Mouse (Mus musculus) liver, embryonic 14.5 days (tissue): Measurements from ENCODE around the gene Mbd6.

Source experiments
- CTCF ChIP-seq: IDR thresholded peaks from 2 replicates; pipeline ENCODE4 v1.5.1; 2016; ENCODE audit warnings: antibody characterized with exemption, low read depth, control low read depth
- EP300 ChIP-seq: IDR thresholded peaks from 2 replicates; pipeline ENCODE4 v1.6.1; 2016; ENCODE audit warnings: antibody characterized with exemption, low read depth

- TF ChIP-seq CTCF (peak; percentile 46), EP300 (no peak)
Observed at GRCm38 (mm10) chr10:127279730-127280129, 9.1 kb downstream of the Mbd6 start.
